Mouse (Mus musculus) forebrain, embryonic 13.5 days (tissue): ENCODE data around the gene Faf1. TPM values are rescaled to one million over a fixed set of nuclear protein-coding genes. Genes with fewer than 3 reads are reported as not detected.

Source experiments
- ATAC-seq: fragments of 200-750 bp; cut with Nextera tagmentation; 2 replicates; pipeline ENCODE4 v1.8.0; 2017
- H3K27ac ChIP-seq: fragments of 300-500 bp; sonication (generic); 2 replicates; pipeline ENCODE4 v1.5.1; 2015; ENCODE audit warnings: inconsistent platforms, mild to moderate bottlenecking, moderate library complexity
- H3K27me3 ChIP-seq: fragments of 300-500 bp; sonication (generic); 2 replicates; pipeline ENCODE4 v1.6.1; 2015; ENCODE audit warnings: mild to moderate bottlenecking, inconsistent platforms
- H3K36me3 ChIP-seq: fragments of 300-500 bp; sonication (generic); 2 replicates; pipeline ENCODE4 v1.6.1; 2015; ENCODE audit warnings: mild to moderate bottlenecking, inconsistent platforms; ENCODE audit not compliant: poor library complexity, severe bottlenecking
- H3K4me1 ChIP-seq: fragments of 300-500 bp; sonication (generic); 2 replicates; pipeline ENCODE4 v1.6.1; 2015; ENCODE audit warnings: inconsistent platforms
- H3K4me2 ChIP-seq: fragments of 300-500 bp; sonication (generic); 2 replicates; pipeline ENCODE4 v1.6.1; 2015; ENCODE audit warnings: inconsistent platforms, mild to moderate bottlenecking, moderate library complexity
- H3K4me3 ChIP-seq: fragments of 300-500 bp; sonication (generic); 2 replicates; pipeline ENCODE4 v1.5.1; 2015; ENCODE audit warnings: mild to moderate bottlenecking, inconsistent platforms
- H3K9ac ChIP-seq: fragments of 300-500 bp; sonication (generic); 2 replicates; pipeline ENCODE4 v1.6.1; 2015; ENCODE audit warnings: mild to moderate bottlenecking, inconsistent platforms
- H3K9me3 ChIP-seq: fragments of 300-500 bp; sonication (generic); replicated peaks from 2 replicates; pipeline ENCODE4 v1.6.1; 2016; ENCODE audit warnings: inconsistent platforms
- WGBS: fragments of 180-500 bp; shearing (Covaris S2); methylation state at CpG from one replicate; pipeline ENCODE4 v1.1.7; 2015; 5-methylcytosine and 5-hydroxymethylcytosine counted together
- polyA plus RNA-seq: library from polyadenylated mRNA; unstranded; fragments of >200 nt; fragmentation: Nextera tagmentation; extraction: Ambion mirVana; gene quantifications from 2 replicates; pipeline ENCODE4 v1.2.1, GENCODE M21; 2015

Gene Faf1
- polyA plus RNA-seq, 1 experiment from 2014 or later, result 30.4 TPM

GRCm38 (mm10) chr4:109978068-109978857 is 301.9 kb downstream of the Faf1 start:
- H3K4me1 ChIP-seq, result peaks cover 51% of the 10 kb centered on the region
- H3K4me2 ChIP-seq, result peak overlapping the region; percentile 79
- H3K4me3 ChIP-seq, result peak overlapping the region; percentile 70
- peaks cover 20% of the 10 kb centered on the region for H3K36me3 ChIP-seq
- peaks cover 94% of the 10 kb centered on the region for H3K27me3 ChIP-seq
- H3K9me3 ChIP-seq, result no peaks in the 10 kb centered on the region
- peak overlapping the region; percentile 92 for H3K27ac ChIP-seq
- peak overlapping the region; percentile 97 for H3K9ac ChIP-seq
- ATAC-seq, result peak; percentile 16
- under 1% methylated on average over 56 of the region's 56 CpGs for WGBS

- peak overlapping the region; percentile 92 for H3K27ac ChIP-seq
- H3K36me3 ChIP-seq, result peaks cover 20% of the 10 kb centered on the region
- no peaks in the 10 kb centered on the region for H3K9me3 ChIP-seq
- peak overlapping the region; percentile 70 for H3K4me3 ChIP-seq
- peaks cover 93% of the 10 kb centered on the region for H3K27me3 ChIP-seq
- peak overlapping the region; percentile 97 for H3K9ac ChIP-seq
- no peak for ATAC-seq
- WGBS, result 2% methylated on average over 9 of the region's 9 CpGs
- H3K4me1 ChIP-seq, result peaks cover 52% of the 10 kb centered on the region
- H3K4me2 ChIP-seq, result peak overlapping the region; percentile 79
Observed at GRCm38 (mm10) chr4:109978858-109979340, 302.5 kb downstream of the Faf1 start.

GRCm38 (mm10) chr4:109979461-109980320 is 303.3 kb downstream of the Faf1 start:
- WGBS, result under 1% methylated on average over 66 of the region's 66 CpGs
- Histone ChIP-seq H3K4me3 (peak overlapping the region; percentile 70), H3K4me1 (peaks cover 47% of the 10 kb centered on the region), H3K9me3 (no peaks in the 10 kb centered on the region), H3K4me2 (peak overlapping the region; percentile 79), H3K9ac (peak overlapping the region; percentile 97), H3K27ac (peak overlapping the region; percentile 92), H3K27me3 (peaks cover 93% of the 10 kb centered on the region), H3K36me3 (peaks cover 20% of the 10 kb centered on the region)
- no peak for ATAC-seq

- 2% methylated on average over 20 of the region's 29 CpGs for WGBS
- Histone ChIP-seq H3K27me3 (peaks cover 93% of the 10 kb centered on the region), H3K27ac (peak overlapping the region; percentile 92), H3K4me1 (peaks cover 50% of the 10 kb centered on the region), H3K4me2 (peak overlapping the region; percentile 79), H3K9ac (peak overlapping the region; percentile 97), H3K4me3 (peak overlapping the region; percentile 70), H3K36me3 (peaks cover 20% of the 10 kb centered on the region), H3K9me3 (no peaks in the 10 kb centered on the region)
- no peak for ATAC-seq
Observed at GRCm38 (mm10) chr4:109980321-109981082, 304.1 kb downstream of the Faf1 start.

GRCm38 (mm10) chr4:109981083-109981870 is 304.9 kb downstream of the Faf1 start:
- peaks cover 55% of the 10 kb centered on the region for H3K4me1 ChIP-seq
- peak overlapping the region; percentile 79 for H3K4me2 ChIP-seq
- no peaks in the 10 kb centered on the region for H3K9me3 ChIP-seq
- ATAC-seq, result no peak
- peak overlapping the region; percentile 97 for H3K9ac ChIP-seq
- peak overlapping the region; percentile 92 for H3K27ac ChIP-seq
- H3K36me3 ChIP-seq, result peaks cover 20% of the 10 kb centered on the region
- H3K27me3 ChIP-seq, result peaks cover 93% of the 10 kb centered on the region
- 2% methylated on average over 29 of the region's 37 CpGs for WGBS
- H3K4me3 ChIP-seq, result peak overlapping the region; percentile 70

GRCm38 (mm10) chr4:109981871-109982680 is 305.7 kb downstream of the Faf1 start:
- ATAC-seq, result no peak
- Histone ChIP-seq H3K4me2 (peak overlapping the region; percentile 79), H3K27me3 (peaks cover 94% of the 10 kb centered on the region), H3K27ac (peak overlapping the region; percentile 92), H3K36me3 (peaks cover 20% of the 10 kb centered on the region), H3K9me3 (no peaks in the 10 kb centered on the region), H3K9ac (peak overlapping the region; percentile 97), H3K4me3 (peak overlapping the region; percentile 70), H3K4me1 (peaks cover 54% of the 10 kb centered on the region)
- 1% methylated on average over 62 of the region's 99 CpGs for WGBS

GRCm38 (mm10) chr4:109982681-109983265 is 306.4 kb downstream of the Faf1 start:
- Histone ChIP-seq H3K4me2 (peak overlapping the region; percentile 79), H3K4me3 (peak overlapping the region; percentile 70), H3K27ac (peak overlapping the region; percentile 92), H3K36me3 (peaks cover 20% of the 10 kb centered on the region), H3K9me3 (no peaks in the 10 kb centered on the region), H3K4me1 (peaks cover 56% of the 10 kb centered on the region), H3K27me3 (peaks cover 94% of the 10 kb centered on the region), H3K9ac (peak overlapping the region; percentile 97)
- no peak for ATAC-seq
- 2% methylated on average over 22 of the region's 30 CpGs for WGBS

GRCm38 (mm10) chr4:109983281-109984001 is 307.1 kb downstream of the Faf1 start:
- Histone ChIP-seq H3K36me3 (peaks cover 20% of the 10 kb centered on the region), H3K9me3 (no peaks in the 10 kb centered on the region), H3K27me3 (peaks cover 93% of the 10 kb centered on the region), H3K4me2 (peak overlapping the region; percentile 79), H3K4me3 (peak overlapping the region; percentile 70), H3K9ac (peak overlapping the region; percentile 83), H3K27ac (peak overlapping the region; percentile 91), H3K4me1 (peaks cover 54% of the 10 kb centered on the region)
- WGBS, result 1% methylated on average over 49 of the region's 49 CpGs
- peak; percentile 9; the same call in 1 of the 2 replicates for ATAC-seq

GRCm38 (mm10) chr4:109984011-109984411 is 307.6 kb downstream of the Faf1 start:
- Histone ChIP-seq H3K4me2 (peak overlapping the region; percentile 79), H3K4me1 (peaks cover 53% of the 10 kb centered on the region), H3K27ac (peak overlapping the region; percentile 91), H3K9me3 (no peaks in the 10 kb centered on the region), H3K4me3 (peak overlapping the region; percentile 70), H3K27me3 (peaks cover 93% of the 10 kb centered on the region), H3K36me3 (peaks cover 20% of the 10 kb centered on the region), H3K9ac (peak overlapping the region; percentile 83)
- ATAC-seq, result peak; percentile 55
- 2% methylated on average over 24 of the region's 24 CpGs for WGBS
